Mouse (Mus musculus) left cerebral cortex, adult 9 months (tissue): ENCODE measurements at regions not wholly inside any gene's neighbourhood (a gene's known extent, or its start where the extent isn't known, plus 50 kb on each side); places are given as distances from the start of the nearest gene placed in this dataset.

Source experiments
- DNase-seq, 2 experiments: peaks; one replicate each; pipeline ENCODE4 v3.0.0; 2022; ENCODE audit warnings: low spot score in 2 of 2

GRCm38 (mm10) chr15:40388806-40389205, 254.6 kb downstream of the 9330182O14Rik start:
- DNase-seq: no peak

DNA sequence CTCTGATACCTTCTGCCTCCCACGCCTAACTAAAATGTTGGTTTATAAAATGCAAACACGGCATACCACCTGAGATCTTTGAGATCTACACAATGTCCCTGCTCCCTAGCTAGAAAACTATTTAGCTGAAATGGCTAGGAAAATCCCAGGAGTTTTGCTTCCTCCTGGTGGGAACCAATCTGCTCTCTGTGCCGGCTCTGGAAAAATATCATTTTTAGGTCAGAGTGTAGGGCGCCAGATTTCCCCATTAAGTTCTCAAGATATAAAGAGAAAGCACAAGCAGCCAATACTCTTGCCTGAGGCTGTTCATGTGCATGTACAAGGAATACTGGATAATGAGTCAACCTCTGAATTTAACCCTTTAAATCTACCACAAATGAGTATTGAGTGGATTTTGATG, 301.0 kb downstream of the 9330182O14Rik start:
- DNase-seq: no peak

GRCm38 (mm10) chr15:40436688-40437087, 302.5 kb downstream of the 9330182O14Rik start:
- no peak for DNase-seq

- no peak for DNase-seq
Observed at GRCm38 (mm10) chr15:40439827-40440226, 305.7 kb downstream of the 9330182O14Rik start.

- DNase-seq: no peak
Observed at GRCm38 (mm10) chr15:40448623-40449022, 314.5 kb downstream of the 9330182O14Rik start.

DNA sequence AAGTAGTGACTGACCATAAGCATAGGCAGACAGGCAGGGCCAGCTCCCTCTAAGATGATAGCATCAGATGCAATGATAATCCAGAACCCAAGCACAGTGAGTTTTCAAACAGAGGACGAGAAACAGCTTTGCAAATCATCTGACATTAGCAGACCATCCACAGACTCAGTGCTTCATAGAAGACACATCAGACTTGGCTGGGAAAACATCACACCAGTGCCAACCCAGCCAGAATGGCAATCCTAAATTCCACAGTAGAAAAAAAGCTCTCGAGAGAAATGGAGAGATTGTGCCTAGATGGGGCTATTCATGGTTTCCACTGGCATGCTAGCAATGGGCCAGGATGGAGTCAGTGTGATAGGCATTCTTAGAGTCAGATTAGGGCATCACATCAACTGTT, 319.1 kb downstream of the 9330182O14Rik start:
- no peak for DNase-seq

GRCm38 (mm10) chr15:40475659-40476355, 341.6 kb downstream of the 9330182O14Rik start:
- no peak for DNase-seq

DNA sequence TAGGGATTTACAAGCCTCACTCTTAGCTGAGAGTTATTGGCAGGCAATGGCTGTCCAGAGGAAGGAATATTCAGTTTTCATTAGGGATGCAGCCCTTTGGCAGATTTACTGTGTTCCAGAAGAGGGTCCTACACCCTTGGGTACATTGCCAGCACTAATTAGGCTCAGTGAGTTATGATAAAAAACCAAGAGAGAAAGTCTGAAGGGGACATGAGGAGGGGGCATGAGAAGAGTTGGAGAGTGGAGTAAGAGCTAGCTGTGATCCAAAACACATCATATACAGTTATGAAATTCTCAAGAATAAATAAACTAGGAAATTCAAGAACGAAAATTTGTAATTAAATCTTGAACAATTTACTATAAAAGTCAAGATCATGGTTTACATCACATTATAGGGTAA, 346.2 kb downstream of the 9330182O14Rik start:
- no peak for DNase-seq

DNA sequence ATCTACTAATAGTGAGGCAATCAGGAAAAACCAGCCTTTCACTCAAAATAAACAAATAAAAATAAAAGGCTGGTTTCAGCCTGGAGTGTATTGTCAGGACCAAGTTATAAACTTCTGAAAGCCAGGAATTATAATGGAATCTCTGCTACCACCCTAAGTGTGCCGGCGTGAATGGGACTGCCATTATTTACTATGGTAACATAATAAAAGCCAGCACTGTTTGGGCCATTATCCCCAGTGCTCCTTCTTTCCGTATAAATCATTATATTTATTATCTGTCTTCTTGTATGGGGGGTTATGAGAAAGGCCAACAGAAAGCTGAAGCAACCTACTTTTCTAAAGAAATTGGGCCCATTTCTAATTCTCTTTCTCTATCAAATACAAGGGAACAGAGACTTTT, 347.1 kb downstream of the 9330182O14Rik start:
- no peak for DNase-seq

- no peak for DNase-seq
Observed at GRCm38 (mm10) chr15:40485997-40486396, 351.8 kb downstream of the 9330182O14Rik start.

DNA sequence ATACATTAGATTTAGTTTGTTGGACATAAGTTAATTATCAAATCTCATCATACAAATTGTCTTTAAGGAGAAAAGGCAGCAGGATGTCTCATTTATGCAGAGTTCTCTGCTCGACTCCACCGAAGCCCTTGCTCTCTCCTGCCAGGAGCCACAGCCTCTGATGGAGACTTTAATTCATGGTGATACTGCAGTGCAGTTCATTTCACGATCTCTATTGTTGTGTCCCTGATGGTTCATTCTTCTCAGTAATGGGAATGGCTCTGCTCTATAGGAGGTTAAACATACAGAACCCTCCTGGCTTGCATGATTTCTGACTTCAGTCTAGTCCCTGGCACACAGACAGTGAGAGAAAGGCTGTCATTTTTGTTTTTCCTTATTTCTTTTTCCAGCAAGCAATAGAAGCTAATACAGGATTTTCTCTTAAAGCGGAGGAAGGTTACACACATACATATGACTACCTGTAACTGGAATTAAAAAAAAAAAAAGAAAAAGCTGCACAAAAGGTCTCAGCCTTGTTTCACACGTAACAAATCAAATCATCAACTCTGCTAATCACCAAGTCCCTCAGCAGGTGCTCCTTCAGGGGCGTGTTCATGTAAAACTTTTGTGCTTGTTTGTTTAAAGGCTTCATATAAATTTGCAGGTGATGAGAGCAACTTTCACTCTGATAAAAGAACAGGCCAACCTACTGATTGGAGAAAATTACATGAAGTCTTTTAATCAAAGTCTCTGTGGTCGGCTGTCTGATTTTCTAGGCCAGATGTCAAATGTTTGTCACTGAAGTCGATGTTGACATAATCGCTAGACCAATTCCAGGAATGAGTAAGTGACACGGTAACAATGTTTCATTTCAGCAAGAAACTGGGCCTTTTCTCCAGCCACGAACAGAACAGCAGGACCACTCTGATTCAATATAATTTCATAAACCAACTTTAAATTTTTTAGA, 367.3 kb downstream of the 9330182O14Rik start:
- no peak for DNase-seq

GRCm38 (mm10) chr15:40510826-40511225, 376.7 kb downstream of the 9330182O14Rik start:
- no peak for DNase-seq

DNA sequence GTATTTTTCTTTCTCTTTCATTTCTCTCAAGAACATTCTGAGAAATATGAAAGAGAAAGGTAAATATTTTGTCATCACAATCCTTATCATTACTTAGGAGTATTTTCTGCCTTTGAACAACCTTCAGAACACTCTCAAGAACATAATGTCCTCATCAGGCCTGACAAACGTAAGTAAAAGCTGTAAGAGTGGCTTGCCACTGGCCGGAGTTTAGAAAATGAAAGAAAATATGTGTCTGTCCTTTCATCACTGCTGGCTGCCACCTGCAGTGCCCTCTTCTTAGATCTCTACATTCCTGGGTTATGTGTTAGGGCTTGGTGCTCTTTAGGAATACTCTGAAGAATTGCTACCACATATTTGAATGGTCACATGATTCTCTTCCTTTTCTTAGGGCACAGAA, 390.2 kb downstream of the 9330182O14Rik start:
- DNase-seq: no peak

GRCm38 (mm10) chr15:40533451-40533873, 399.3 kb downstream of the 9330182O14Rik start:
- no peak for DNase-seq

GRCm38 (mm10) chr15:40561661-40562060, 427.5 kb downstream of the 9330182O14Rik start:
- no peak for DNase-seq

DNA sequence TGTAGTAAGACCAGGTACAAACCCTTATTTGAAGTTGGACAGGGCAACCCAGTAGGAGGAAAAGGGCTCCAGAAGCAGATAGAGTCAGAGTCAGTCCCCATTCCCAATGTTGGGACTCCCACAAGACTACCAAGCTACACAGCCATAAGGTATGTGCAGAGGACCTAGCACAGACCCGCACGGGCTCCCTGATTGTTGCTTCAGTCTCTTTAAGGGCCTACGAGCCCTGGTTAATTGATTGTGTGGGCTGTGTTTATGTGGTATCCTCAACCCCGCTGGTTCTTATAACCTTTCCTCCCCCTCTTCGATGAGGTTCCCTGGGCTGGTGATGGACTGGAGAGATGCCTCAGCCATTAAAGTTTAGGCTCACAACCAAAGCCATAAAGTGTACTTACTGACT, 431.6 kb downstream of the 9330182O14Rik start:
- no peak for DNase-seq

DNA sequence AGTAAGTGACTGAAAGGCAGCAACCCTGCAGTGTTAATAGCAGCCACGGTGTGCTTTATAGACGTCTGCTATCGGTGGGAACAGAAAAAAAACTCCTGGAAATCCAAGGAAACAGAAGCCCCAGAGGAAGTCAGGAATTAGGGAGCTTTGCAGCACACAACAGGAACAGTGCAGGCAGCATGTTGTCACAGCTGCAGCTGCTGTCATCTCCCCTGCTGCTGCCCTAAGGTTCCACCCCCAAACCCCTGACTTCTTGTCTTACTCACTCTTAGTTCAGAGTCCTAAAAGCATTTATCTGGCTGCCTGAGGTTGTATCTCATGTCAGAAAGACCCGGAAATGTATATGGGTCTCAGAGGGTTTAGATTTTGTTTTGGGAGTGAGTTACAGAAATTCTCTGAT, 432.3 kb downstream of the 9330182O14Rik start:
- no peak for DNase-seq

DNA sequence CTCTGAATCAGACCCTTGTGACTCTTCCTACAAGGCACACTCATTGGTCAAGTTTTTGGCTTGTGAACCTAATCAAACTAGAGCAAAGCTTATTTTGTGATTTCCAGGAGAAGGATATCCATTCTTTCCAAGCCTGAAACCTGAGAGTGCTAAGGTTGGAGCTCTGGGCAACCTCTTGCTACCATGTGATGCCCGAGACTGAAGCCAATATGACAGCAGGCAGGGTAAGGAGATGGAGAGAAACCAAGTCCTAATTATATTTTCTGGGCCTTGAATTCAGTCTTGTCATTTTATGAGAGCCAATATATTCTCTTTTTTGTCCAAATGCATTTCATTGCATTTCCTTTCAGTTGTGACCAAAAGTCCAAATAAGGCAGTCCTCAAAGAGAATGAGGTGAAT, 434.5 kb downstream of the 9330182O14Rik start:
- DNase-seq: no peak
